Mouse (Mus musculus) urinary bladder, postnatal 36 days (tissue): ENCODE measurements at regions not wholly inside any gene's neighbourhood (a gene's known extent, or its start where the extent isn't known, plus 50 kb on each side); places are given as distances from the start of the nearest gene placed in this dataset.
"Not testable (repeated sequence)": the region's sequence is repeated elsewhere in the genome, so short reads cannot be mapped to it uniquely, and the experiment has no call there.

Source experiments
- DNase-seq, 2 experiments: peaks; one replicate each; pipeline ENCODE4 v3.0.0; 2022; ENCODE audit warnings: low spot score in 2 of 2, mixed read lengths in 1 of 2

DNA sequence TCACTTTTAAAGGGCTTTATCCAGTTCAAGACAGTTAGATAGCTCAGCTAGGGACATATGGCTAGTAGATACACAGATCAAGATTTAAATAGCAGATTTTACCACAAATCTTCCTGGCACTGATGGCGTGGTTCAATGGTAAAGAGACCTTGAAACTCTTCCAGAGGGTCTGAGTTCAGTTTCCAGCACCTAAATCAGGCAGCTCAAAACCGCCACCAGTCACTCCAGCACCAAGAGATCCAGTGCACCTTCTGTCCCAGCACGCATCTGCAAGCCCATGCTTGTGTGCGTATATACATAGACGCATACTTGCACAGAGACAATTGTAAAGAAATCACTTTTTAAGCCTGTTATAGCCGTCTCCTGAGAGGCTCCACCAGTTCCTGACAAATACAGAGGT, 454.0 kb upstream of the Jmjd1c start:
- no peak for DNase-seq

DNA sequence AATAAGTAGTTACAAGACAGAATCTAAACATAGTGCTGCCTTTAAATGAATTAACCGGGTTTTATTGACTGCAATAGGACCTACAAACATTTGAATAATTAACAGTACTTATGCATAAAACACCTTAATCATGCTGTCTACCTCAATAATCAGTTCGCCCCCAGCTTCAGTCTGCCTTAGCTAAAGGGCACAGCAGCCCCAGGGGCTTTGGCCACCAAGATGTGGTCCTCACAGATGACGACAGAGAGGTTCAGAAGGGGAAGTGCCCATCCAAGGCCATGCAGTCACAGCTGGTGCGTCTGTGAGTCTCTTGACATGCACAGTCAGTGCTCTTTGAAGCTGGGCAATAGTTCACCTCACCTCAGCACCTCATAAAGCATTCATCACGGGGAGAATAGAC, 452.8 kb upstream of the Jmjd1c start:
- no peak for DNase-seq

DNA sequence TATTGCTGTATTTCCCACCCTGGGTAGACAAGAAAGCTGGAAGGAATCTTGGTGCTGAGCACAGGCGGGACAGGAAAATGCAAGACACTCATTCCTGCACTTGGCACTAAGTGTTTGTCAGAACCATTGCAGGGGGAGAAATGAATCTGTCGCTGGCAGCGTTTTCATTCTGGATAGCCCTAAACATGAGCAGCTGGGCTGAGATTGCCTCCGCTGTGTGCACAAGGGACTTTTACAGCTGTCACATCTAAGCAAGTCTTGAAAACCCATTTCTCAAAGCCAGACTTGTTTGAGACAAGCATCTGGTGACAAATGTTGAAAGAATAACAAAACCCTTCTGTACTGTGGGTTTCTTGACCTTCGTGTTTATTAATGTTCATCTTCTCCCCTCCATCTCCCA, 438.4 kb upstream of the Jmjd1c start:
- no peak for DNase-seq

DNA sequence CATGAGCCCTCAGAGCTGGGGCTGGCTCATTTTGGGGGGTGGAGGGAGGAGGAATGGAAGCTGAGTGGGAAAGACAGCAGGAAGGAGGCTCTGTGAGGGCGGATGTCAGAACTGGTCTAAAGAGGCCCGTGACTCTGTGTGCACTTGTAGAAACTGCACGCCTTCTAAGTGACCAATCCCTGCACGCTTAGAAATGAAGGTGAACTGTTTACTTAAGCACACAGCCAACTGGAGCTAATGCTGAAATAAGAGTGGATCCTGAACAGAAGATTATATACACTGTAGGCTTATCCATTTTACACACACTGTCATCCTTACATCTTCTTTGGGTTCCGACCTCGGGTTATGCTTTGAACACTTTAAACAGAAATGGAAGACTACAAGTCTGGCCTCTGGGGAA, 412.8 kb upstream of the Jmjd1c start:
- no peak for DNase-seq

DNA sequence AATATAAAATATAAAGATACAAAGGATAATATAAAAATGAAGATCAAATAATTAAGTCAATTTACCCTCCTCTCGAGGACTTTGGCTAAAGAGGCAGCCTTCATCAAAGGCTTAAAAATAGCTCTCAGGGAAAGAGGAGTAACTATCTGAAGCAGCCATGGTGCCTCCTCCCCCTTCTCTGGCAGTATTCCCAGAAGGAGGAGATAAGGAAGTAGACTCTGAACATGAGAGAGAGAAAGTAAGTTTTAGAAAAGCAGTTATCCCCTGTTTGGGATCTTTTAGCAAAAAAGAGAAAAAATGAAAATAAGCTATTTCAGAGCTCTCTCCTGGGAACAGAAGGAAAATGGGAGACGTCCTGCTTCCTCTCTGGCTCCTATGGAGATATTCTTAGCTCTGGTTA, 406.7 kb upstream of the Jmjd1c start:
- not testable (repeated sequence) for DNase-seq

DNA sequence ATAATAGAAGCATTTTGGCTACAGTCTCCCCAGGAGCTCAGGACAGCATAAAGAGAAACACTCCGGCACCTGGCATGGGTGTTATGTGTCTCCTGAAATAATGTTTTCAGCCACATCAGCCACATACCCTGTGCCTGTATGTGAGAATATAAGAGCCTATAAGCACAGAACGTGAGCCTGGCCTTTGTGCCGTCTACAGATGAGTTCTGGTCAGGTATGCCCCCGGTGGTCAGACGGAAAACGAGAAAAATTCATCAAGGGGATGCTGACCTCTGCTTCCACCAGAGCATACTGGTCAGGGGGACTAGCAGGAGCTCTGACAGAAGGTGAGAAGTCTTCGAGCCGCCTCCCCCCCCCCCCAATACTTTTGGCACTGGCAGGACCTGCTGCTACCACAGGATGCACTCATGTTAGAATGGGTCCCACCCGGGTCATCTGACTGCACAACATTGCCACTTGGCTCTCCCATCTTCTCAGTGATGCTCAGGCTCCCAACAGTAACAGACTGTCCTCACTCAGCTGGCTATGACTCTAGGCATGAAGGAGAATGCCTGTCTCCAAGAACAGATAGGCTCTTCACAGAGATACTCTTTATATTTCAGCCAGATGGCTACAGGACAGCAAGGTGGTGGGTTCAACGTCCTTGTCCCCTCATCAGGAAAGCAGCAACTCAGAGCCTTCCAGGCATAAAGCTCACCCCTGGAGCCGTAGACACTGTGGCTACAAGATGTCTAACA, 401.2 kb upstream of the Jmjd1c start:
- no peak for DNase-seq

DNA sequence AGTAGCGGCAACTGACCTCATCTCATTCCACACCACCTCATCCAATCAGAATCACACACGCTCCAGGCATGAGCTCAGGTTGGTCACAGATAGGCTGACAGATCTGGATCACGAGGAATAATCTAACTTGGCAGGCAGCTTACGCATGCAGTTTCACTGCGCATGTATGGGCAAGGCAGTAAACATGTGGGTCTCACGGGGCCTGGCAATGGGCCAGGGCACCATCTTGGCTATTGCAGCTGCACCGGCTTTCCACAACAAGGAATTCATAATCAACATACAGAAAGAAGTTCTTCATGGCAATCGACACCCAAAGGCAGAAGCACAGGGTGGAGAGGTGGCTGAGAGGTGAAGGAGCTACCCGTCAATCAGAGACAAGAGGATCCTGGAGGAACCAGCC, 381.0 kb upstream of the Jmjd1c start:
- not testable (repeated sequence) for DNase-seq

DNA sequence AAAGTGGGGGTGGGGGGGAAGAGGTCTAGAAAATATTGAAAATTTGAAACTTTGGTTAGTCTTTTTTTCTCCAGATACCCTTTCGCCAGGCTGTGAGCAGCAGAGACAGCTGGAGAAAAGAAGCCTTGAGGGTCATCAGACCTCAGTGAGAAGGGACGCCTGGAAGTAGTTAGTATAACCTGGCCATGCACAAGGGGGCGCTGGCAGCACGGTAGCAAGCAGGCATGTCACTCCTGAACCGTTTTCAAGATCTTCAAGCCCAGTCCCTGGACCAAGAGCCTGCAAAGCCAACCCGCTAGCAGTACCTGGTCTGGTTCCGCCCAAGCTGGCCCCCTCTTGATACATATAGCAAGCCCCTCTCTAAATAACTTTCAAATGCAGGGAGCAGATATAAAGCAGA, 378.0 kb upstream of the Jmjd1c start:
- DNase-seq: no peak

DNA sequence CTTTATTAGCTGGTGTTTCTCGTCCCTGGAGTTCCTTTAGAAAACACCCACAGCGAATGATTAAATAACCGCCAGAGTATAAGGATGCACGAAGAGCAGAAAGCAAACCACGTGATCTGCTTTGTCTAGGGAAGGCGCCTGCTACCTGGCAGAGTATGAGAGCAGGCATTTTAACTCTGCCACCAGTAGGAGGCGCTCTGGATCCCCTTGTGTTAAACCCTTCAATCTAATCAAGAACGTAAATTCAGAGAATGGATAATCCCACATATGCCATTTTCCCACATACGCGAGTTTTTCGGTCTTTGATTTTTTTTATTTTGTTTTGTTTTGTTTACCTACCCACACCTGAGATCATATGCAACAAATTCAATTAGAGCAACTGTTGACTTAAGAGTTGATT, 376.1 kb upstream of the Jmjd1c start:
- no peak for DNase-seq

DNA sequence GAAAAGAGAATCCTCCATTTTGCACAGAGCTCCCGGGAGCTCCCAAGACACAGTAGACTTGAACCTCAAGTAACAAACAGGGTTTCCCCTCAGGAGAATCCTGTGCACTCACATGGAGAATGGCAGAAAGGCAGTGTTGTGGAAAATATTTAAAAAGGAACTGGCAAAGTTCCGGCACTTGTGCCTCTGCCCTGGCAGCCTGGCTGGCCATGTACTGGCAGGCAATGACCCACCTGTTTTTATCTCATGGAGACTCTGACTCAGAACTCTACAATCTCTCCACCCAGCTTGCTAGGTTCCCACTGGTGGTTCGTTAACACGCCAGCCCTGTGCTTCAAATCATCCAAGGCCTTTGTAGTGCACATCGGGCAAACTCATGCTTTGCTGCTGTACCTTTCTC, 362.3 kb upstream of the Jmjd1c start:
- DNase-seq: no peak

DNA sequence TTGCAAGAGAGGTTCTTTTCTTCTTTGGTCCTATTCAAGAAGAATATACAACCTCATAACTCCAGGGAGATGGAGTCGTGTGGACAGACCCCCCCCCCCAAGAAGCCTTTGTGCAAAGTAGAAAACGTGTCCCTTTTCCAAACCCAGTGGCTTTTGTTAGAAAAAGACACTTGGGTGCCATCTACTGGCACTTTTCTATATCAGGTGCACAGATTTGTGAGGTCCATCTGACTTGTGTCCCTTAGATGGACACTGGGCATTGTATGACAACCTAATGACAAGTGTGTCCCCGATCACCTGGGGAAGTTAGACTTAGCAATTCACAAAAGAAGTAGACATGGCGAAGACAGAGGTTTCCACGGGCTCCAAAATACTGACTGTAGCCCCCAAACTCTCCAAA, 361.1 kb upstream of the Jmjd1c start:
- no peak for DNase-seq

DNA sequence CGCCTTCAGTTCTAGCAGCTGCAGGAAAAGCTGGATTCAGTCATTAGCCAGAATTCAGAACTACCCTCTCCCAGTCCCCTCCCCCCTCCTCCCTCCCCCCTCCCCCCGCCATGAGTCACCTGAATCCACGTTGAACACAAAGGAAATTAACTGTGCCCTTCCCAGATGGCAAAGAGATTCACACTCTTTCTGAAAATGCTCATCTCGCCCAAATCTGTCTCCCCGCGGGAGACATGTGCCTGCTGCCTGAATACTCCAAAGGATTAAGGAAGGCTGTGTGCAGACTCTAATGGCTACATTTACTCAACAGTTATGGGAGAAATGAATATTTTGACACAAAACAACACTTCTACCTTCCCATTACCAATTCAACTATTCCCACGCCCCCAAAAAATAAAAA, 356.9 kb upstream of the Jmjd1c start:
- no peak for DNase-seq

DNA sequence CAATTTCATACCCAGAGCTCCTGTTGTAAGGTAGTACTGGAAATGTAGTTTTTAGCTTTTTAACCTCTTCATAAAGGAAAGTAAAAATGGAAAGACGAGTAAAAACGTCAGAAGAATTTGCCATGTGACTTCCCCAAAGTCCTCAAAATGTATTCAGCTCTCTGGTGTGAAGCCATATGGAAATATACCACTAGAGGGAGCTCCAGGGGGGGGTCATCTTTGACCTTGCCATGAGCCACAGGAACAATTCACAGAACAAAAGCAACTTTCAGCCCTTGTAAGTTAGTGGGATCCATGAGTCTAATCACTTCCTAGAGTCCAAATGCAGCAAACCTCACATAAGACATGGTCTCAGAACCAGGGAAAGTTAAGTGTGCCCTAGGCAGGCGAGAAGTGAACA, 354.1 kb upstream of the Jmjd1c start:
- DNase-seq: no peak

DNA sequence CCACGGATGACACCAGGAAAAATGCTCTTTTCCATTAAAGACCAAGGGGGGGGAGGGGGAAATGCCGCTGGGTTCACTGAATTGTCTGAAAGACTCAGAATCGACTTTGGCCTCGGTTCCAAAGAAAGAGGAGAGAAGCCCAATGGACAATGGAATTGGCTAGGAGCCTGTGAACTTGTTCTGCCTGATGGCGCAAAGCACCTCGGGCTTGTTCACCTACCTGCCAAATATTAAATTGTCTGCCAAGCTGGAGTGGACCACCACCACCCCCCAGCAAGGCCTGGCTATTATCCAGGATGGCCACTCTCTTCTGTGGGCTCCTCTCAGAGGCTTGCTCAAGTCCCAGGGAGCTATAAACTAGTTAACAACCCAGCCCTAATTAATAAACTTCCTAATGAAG, 352.7 kb upstream of the Jmjd1c start:
- no peak for DNase-seq

DNA sequence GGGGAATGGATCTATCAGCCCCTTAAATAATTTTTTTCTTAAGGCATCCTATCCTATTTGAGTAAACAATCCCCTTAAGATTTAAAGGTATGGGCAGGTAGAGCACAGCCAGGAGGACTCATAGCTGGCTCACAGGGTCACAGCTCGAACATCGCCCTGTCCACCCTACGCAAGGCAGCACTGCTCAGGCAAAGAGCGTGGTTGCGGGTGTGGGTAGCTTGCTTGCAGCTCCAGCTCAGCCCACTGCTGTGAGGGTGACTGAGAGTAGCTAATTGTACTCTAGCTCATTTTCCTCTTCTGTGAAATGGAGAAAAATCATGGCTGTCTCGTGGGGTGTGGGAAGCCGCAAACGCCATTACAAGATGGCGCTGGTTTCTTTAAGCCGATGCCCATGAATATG, 350.1 kb upstream of the Jmjd1c start:
- DNase-seq: no peak

DNA sequence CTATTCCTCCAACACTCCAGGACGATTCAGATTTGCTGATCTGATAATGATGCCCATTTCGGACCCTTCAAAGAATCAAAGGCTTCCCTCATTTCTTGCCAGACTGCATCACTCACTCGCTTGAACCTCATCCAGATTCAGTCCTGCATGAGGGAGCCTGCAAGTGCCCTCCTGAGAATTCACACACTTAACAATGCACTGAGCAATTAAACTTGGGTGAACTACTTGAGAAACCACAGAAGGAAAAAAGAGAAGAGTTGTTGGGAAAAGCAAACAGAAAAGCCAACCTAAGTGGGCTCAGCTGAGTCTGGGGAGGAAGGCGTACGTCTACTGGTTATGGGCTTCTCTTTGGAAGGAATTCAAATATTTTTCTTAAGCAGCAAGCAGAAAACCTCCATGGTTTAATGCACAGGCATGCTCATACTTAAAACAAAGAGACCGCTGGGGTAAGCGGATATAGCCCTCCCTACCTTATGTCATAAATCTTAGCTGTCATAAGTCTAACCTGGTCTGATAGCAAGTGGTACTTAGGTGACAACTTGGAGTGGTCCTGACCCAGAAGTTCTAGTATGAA, 343.6 kb upstream of the Jmjd1c start:
- DNase-seq: no peak

DNA sequence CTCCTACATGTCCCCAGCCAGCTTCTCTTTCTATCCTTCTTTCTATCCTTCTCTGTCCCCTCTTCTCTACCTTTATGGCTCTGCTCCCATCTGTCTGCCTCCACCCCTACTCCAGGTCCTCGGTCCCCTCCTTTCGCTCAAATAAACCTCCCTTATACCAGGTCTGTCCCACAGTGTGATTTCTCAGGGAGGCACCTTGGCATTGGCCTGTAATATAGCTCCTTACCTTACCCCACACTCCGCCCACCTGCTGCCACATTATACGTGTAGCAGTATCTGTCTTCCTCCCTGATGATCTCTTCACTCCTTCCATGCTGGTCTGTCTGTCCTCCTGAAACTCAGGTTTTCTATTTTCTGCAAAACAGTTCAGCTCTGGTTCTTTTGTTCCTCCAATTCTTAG, 339.1 kb upstream of the Jmjd1c start:
- no peak for DNase-seq

DNA sequence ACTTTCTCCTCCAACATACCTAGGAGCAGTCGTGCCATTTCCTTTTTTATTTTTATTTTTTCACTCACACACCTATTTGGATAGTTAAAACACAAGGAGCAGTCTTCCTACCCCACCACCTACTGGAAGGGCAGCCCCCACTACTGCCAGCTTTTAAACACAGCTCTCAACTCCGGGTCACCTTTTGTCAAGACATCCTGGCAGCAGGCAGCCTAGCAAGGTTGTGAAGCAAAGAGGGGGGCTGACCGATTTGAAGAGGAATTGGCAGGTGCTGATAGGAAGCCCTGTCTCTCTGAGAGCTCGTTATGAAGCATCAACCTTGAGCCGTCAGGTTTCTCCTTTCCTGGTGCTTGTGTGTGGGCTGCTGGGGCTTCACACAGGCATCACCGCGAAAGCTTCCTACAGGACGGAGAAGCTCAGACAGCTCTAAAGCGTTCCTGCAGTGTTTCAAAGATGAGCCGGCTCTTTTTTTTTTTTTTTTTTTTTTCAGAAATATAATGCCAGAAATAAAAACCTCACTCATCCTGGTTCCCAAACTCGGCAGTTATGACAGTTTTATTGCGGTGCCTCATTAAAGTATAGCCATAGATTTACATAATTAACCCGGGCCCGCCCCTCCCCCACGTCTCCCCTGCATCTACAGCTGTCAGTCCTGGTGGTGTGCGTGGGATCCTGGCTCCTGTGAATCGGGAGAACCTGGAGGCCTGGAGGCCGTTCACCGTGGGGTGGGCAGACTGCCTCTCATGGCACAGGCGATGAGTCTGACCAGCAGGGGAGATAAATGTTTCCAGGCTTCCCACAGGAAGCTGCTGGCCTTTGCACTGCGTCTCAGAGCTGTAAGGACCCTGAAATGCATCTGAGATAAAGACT, 325.5 kb upstream of the Jmjd1c start:
- no peak for DNase-seq

DNA sequence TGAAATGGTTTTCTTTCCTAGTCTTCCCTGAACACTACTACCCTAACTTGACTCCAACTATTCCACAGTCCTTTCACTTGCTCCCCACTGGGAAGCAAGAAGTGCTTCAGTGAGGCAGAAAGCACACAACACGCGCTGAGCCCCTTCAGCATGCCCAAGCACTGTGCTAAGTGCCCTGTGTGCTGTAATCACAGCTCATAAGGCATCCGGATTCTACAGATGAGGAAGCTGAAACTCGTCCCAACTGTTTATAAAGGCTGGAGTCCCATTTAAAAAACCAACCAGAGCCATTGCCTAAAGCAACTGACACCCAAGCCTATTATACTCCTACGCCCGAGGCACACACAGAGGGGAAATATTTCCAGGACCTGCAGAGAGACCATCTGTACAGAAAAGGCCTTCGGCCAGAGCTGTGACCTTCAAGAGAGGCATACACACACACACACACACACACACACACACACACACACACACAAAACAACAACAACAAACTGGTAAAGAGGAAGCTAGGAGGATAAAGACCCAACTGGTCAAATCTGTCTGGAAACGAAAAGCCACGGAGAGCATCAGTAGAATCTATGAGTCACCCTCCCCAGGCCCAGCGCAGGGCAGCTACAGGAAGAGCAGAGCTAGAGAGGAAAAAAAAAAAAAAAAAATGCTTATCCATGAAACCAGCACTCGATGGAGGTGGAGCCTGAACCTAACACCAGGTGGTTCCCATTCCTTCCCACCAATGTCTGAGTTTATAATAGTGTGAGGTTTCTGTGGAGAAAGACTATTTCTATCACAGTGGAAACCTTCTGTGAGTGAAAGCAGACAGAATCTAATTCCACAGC, 315.4 kb upstream of the Jmjd1c start:
- no peak for DNase-seq

DNA sequence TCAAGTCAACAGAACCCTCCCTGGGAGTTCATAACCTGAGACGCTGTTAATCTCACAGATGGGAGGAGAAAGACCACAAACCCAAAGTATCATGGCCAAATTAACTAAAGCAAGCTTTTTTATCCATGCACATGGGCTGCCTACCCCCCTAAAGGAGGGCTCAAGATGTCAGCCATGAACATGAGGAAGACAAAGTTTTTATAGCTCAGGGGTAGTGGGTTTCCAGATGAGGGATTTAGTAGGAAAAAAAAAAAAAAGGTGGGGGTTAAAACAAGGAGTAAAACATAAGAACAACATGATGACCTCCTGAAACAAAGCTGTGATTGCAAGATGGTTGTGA, 314.8 kb upstream of the Jmjd1c start:
- DNase-seq: no peak

DNA sequence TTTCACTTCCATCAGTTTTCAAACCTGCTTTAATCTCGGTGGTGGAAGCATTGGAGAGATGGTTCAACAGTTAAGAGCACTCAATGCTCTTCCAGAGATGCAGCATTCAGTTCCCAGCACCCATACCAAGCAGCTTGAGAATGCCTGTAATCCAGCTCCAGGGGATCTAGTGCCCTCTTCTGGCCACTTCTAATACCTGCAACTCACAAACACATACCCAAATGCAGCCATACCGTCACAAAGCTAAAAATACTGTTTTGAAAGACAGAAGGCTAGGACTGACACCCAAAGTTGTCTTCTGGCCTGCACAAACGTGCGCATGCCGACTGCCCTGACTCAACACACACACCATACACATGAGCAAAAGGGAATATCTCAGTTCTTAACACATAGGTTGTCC, 313.9 kb upstream of the Jmjd1c start:
- no peak for DNase-seq

DNA sequence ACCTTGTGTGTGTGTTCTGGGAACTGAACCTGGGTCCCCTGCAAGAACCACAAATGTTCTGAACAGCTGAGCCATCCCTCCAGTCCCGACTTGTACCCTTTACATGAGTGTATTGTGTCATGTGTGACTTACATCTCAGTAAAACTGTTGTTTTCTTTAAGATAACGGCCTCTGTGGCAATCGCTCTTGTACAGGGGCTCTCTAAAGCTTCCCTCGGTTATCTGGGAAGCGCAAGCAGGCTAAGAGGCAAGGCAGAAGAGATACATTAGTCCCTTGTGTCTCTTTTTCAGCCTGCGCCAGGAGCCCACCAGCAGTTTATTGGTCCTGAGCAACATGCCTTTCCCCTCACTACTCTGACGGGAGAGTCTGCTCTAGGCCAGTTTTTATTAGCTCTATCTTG, 308.1 kb upstream of the Jmjd1c start:
- DNase-seq: no peak
